Mouse (Mus musculus) frontal cortex, postnatal 10 days (tissue): ENCODE measurements around the gene Tenm2.

ENCODE experiments used
- DNase-seq, 2 experiments: peaks; one replicate each; pipeline ENCODE4 v3.0.0; 2022; ENCODE audit warnings: low spot score in 2 of 2, mixed read lengths in 1 of 2

Gene Tenm2

DNA sequence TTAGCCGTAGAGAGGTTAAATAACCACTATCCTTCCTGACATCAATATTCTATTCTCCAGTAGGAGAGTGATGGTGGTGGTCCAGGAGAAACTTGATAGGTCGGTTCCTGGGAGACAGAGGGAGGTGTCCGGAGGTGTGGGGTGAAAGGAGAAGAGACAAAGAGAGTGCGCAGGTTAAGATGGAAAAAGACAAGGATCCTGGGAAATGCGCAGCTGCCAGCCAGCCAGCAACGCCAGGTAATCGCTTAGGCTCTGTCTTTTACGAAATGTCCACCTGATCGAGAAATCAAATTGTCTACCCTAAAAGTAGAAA, 957.9 kb downstream of the Tenm2 start:
- no peak for DNase-seq

DNA sequence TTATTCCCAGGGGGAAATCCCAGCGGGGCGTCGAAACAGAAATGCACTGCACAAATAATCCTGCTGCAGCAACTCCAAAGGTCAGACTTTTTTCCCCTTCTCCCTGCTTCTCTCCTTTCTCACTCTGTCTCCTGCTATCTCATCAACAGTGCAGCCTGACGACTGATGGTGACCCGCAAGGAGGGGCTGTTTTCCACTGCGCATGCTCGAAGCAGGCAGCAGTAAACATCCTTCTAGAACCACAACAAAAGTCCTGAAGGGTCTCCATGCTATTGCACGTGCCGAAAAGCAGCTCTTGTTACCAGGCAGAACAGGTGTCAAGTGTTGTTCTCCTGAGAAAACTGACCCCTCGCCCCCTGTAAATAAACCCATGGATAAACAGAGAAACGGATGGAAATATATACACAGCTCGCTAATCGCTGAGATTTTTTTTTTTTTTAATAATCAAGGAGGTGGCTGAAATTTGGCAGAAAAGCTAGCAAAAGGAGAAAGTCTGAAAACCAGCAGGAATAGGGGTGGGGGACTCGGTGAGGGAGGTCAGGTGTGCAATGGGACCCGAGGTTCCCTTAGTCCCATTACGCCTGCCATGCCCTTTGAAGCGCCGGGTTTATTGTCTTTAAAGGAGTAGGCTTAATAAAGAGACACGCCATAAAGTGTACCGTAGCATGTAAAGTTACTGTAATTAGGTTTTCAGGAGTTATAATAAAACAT, 958.4 kb downstream of the Tenm2 start:
- DNase-seq = no peak

DNA sequence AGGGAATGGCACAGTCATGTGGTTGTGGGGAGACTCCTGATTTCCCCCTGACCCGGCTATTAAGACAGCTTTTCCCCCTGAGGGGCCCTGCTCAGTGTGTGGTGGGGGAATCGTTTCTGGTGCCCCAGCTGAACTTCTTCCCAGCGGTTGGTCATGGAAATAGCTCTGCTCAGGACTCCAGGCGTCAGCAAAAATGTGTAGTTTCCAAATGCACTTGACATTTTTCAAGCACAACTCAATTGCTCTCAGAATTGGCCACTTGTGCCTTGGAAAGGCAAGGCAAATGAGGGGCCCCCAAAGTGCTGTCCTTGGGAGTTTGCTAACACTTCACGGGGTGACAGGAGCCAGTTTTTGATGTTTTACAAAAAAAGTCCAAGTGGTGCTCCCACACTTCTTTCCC, 959.7 kb downstream of the Tenm2 start:
- no peak for DNase-seq

- no peak for DNase-seq
Measured at GRCm38 (mm10) chr11:36272149-36272548, 963.6 kb downstream of the Tenm2 start.

- DNase-seq = no peak
Measured at GRCm38 (mm10) chr11:36269945-36270344, 965.8 kb downstream of the Tenm2 start.

GRCm38 (mm10) chr11:36264776-36265466, 970.8 kb downstream of the Tenm2 start:
- DNase-seq = no peak

DNA sequence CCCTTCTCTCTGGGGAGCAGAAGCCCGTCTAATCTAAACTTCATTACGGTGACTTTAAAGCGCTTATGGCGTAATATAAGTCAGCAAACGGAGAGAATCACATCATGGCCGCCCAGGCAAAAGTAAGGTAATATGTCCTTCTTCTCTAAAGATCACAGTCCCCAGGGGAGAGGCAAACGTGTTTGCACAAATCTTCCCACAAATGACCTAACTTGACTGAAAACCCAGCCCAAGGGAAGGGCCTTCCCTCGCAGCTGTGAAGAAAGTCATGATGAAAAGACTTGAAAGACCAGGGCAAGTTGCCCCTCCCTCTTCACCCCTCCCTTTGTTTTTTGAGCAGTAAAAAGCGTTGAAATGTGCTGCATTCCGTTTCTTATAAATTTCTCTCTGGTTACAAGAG, 971.9 kb downstream of the Tenm2 start:
- DNase-seq = no peak

DNA sequence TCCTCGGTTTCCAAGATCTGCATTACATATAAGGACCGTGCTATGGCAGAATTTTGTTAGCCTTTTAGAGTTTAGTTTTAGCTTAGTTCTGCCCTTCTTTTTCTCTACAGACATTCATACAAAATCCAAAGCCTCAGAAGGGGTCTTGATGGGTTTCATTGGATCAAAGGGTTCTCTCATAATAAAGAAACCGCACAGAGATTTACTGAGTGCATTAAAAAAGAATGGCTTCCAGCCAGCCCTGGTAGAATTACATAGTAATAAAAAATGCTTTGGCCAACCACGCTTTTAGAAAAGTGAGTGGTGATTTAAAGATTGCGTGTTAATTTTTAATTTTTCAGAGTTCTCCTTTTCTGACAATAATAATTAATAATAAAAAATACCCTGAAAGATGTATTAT, 978.6 kb downstream of the Tenm2 start:
- DNase-seq = no peak

GRCm38 (mm10) chr11:36256747-36257146, 979.0 kb downstream of the Tenm2 start:
- DNase-seq = no peak

- no peak for DNase-seq
Measured at GRCm38 (mm10) chr11:36254019-36254418, 981.7 kb downstream of the Tenm2 start.

DNA sequence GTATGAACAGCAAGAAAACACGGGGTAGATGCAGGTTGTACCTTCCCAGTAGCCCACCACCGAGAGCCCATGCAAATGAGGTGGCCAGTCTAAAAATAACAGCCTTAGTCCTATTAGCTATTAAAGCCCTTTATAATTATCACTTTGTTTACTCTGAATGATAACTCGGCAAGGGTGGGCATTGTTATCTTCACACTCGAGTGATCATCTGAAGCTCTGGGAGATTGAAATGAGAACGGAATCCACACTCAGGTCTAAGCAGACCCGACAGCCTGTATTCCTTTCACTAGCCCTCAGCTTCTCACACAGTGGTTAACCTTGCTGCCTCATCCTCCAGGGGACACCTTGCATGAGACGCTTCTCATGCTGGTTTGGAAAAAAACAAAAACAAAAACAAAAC, 985.7 kb downstream of the Tenm2 start:
- no peak for DNase-seq

- DNase-seq = no peak
Measured at GRCm38 (mm10) chr11:36246152-36246551, 989.6 kb downstream of the Tenm2 start.

GRCm38 (mm10) chr11:36244491-36244882, 991.3 kb downstream of the Tenm2 start:
- no peak for DNase-seq

DNA sequence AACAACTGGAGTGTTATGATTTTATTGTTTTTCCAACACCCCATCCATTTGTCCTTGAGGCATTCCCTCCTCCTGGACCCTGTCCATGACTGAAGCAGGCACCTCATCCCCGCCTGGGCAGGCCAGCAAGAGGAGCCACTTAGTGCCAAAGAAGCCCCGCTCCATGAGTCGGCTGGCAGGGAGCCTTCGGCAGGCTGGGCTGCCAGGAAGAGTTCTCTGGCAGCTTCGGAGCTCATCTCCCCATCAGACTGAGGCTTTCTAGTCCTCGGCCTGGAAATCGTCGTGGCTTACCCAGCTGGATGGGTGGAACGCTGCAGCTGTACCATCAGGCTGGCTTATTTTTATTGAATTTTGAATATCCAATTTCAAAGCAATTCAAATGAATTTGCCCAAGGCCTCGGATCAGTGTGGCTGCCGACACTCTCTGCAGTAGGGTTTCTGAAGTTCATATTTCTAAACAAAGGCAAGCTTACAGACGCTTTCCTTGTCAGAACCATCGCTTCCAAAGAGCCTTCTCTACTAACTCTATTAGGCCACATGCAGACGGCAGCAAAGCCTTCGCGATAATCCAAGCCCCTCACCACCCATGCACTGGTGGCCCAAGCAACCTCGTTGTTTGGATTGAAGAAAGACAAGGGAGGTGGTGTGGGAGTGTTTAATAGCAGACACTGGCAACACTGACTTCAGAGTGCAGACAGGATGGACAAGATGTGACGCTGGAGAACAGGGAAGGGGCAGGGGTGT, 991.8 kb downstream of the Tenm2 start:
- peak; percentile 64 to 67 for DNase-seq

- no peak for DNase-seq
Measured at GRCm38 (mm10) chr11:36238890-36239289, 996.9 kb downstream of the Tenm2 start.

DNA sequence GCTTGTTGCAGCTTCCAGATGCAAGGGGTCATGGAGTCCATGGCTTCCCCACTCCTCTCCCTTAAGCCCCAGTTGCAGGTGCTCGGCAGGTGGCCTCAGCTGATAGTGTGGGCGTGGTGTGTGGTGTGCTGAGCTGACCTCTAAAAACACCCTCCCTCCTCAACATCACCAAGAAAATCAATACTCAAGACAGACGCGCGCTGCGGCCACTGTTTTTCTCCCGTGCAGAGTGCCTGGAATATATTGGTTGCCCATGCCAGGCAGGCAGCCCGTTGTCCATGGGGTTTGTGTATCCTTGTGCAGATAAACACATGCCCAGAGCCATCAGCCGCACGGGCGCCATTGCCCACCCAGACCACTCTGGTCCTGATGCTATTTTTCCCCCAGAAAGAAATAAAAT, 1007.1 kb downstream of the Tenm2 start:
- DNase-seq = no peak

DNA sequence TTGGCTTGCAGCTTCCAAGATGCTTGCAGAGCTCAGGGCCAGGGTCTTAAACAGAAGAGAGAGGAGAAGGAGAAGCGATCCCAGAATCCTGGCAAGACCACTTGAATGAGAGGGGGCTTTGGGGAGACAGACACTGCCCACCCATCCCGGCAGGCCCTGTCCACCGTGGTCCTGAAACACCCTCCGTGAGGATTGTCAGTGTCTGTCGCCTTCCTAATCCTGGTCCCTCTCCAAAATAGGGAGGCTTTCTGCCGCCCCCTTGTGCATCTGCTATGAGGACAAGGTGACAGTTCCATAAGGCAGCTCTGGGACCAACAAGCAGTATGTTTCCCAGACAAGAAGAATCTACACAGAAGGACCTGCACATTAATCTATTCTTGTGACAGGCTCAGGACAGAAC, 1007.6 kb downstream of the Tenm2 start:
- no peak for DNase-seq

DNA sequence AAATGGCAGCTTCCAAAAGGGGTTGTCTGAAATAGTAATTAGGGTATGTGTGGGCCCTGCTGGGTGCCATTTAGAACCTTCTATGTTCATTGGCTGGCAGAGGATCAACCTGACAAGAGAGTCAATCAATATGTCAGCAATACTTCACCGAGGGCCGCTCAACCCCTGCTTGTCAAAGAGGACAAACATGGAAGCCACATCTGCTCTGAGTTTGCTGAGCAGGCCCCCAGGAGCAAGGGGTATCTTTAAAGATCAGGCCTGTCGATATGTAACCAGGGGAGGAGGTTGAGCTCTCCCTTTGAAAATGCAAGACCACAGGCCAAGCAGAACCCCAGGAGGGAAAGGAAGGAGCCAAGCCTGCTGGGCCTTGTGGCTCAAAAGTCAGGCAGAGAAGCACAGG, 1009.7 kb downstream of the Tenm2 start:
- no peak for DNase-seq

- no peak for DNase-seq
Measured at GRCm38 (mm10) chr11:36223716-36224439, 1011.9 kb downstream of the Tenm2 start.

GRCm38 (mm10) chr11:36222071-36222470, 1013.7 kb downstream of the Tenm2 start:
- no peak for DNase-seq

DNA sequence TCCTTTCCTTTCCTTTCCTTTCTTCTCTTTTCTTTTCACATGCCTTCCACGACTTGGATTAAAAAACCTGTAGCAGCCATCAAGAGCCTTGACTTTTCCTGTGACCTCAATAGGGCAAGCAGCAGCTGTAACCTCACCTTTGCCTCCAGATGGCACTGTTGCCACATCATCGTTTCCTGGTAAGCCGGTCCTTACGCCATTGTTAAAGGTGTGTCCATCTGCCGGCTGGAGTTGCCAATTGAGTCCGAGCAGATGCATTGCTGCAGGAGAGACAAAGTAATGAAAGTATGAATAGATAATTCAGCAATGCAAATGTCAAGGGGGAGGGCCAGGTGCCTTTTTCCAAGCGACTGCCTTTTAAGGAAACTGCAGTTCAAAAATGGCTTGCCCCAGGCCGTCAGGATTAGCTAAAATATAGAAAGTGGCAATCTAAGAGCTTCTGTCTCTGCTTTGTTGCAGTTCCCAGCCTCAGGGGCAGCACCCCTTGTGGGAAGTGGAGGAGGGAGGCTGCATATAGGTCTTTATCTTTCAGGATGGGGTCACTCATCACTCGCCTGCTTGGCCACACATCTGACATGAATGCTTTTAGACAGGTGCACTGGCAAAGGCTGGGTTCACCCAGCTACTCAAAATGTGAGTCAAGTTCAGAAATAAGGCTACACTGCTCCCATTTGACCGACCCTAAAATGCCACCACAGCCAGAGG, 1014.3 kb downstream of the Tenm2 start:
- DNase-seq = peak in 1 of 2 experiments; percentile 78

DNA sequence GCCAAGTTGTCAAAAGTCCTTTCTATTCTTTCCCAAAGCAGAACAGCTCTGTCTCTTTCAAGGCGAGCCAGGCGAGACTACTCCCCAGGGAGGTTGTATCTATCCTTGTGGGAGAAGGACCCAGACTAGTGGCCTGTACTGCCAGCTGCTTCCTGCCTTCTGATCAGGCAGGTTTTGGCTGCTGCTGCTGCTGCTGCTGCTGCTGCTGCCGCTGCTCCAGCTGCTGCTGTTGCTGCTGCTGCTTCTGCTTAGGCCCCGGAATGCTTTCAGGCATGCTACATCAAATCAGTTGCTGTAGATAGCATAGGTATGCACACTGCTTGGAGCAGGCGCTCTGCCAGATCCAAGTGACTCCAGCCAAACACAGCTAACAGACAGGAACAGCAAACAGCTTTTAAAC, 1015.1 kb downstream of the Tenm2 start:
- DNase-seq = no peak
